Mouse (Mus musculus) MEL (cell line): ENCODE data around the gene Igfn1.
A peak's percentile ranks its signal among the peaks of the same experiment; 100 is the strongest.

Experiments used
- CTCF ChIP-seq, 3 experiments: IDR thresholded peaks in 2 of 3; conservative IDR thresholded peaks in 1 of 3; 2 replicates each; pipeline ENCODE4 v1.5.1; 2011 to 2012; ENCODE audit warnings: low read length in 3 of 3, low read depth in 2 of 3, mild to moderate bottlenecking in 2 of 3, improper control_type of control experiment in 1 of 3, inconsistent platforms in 1 of 3, mixed read lengths in 1 of 3, moderate library complexity in 1 of 3; ENCODE audit not compliant: control insufficient read depth in 1 of 3, insufficient read depth in 1 of 3, poor library complexity in 1 of 3, severe bottlenecking in 1 of 3
- JUND ChIP-seq: IDR thresholded peaks from 2 replicates; pipeline ENCODE4 v1.6.1; 2011; ENCODE audit warnings: low read depth, mild to moderate bottlenecking, improper control_type of control experiment, low read length
- POLR2AphosphoS2 ChIP-seq: IDR thresholded peaks from 2 replicates; pipeline ENCODE4 v1.6.1; 2011; ENCODE audit warnings: low read length, improper control_type of control experiment
- SIN3A ChIP-seq: IDR thresholded peaks from 2 replicates; pipeline ENCODE4 v1.6.1; 2012; ENCODE audit warnings: low read length, improper control_type of control experiment, inconsistent platforms
- TCF12 ChIP-seq: IDR thresholded peaks from 2 replicates; pipeline ENCODE4 v1.6.1; 2014; ENCODE audit warnings: low read depth, mild to moderate bottlenecking, inconsistent platforms, low read length, improper control_type of control experiment, moderate library complexity

DNA sequence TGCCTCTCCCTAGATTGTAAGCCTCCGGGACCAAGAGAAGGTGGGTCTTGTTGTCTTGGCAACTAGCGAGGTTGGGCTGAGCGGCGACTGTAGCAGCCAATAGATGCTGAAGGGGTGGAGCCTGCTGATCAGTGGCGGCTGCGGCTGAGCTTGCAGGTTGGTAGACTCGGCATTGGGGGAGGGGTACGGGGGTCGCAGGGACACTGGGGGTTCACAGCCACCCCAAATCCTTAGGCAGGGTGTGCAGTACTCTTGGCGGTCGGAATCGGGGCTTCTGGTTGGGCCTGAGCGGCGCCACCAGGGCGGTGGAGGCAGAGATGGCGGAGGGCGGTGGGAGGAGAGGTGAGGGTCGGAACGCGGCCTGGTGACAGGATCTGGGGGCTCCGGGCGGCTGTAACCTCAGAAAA, 11.8 kb upstream of the Igfn1 start:
- no peak for TF ChIP-seq CTCF (IDR thresholded peaks at IDR 0.05 in 2 of 3, conservative IDR thresholded peaks at IDR 0.05 in 1 of 3; ENCODE audit: control insufficient read depth in 1 of 3, insufficient read depth in 1 of 3, low read depth in 2 of 3, low read length in 3 of 3, poor library complexity in 1 of 3, severe bottlenecking in 1 of 3)
- peak; percentile 26 for TF ChIP-seq TCF12
- TF ChIP-seq SIN3A, result no peak; the same call in 1 of the 2 replicates
- TF ChIP-seq POLR2AphosphoS2, result no peak
- no peak for TF ChIP-seq JUND
